Mouse (Mus musculus) kidney, postnatal 36 days (tissue): ENCODE results near the gene Proser3.

Source experiments
- DNase-seq, 2 experiments: peaks; one replicate each; pipeline ENCODE4 v3.0.0; 2021 to 2022; ENCODE audit warnings: mixed read lengths in 2 of 2

The Proser3 gene

DNA sequence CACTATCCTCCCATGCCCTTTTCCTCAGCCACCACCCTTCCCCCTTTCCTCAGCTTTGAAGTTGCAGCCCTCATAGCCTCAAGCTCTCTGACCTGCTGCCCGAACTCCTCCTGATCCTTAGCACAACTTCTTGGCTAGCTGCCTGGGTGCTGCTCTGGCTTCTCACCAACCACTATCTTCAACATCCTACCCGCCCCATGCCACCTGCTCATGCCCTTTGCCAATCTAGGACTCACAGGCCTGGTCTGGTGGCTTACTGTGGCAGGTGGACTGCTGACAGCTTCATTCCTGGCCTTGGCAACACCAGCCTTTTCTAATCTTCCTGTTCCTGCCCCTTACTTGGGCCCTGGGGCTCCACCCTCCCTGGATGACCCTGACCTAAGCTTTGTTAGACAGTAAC lies 20.9 kb upstream of the Proser3 start:
- DNase-seq: peak; percentile 81 to 87

DNA sequence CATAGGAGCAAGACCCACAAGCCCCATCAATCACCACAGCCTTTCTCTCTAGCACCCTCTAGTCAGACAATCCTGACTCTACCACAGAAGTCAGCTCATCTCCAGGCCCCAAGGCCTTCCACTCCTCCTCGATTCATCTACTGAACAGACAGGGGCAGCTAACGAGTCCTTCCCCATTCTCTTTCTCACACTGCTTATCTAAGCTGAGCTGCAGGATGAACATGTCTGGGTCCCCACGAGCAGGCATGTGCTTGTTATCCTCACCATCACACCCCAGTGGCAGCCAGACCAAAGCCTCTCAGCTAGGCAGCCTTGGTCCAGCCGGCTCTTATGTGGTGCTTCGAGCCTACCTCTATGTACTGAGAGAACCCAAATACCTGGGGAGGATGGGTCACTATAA lies 20.3 kb upstream of the Proser3 start:
- DNase-seq: no peak

DNA sequence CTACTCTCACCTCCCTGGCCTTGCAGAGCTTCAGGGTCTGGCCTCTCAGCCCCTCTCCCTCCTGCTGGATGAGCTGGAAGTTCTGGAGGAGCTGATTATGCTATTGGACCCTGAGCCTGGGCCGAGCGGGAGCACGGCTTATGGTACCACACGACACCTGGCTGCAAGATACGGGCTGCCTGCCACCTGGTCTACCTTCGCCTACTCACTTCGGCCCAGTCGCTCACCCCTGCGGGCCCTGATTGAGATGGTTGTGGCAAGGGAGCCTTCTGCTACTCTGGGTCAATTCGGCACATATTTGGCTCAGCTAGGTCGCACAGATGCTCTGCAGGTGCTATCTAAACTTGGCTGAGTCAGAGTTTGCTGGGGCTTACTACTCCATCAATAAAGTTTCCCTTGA lies 15.5 kb upstream of the Proser3 start:
- DNase-seq: no peak

DNA sequence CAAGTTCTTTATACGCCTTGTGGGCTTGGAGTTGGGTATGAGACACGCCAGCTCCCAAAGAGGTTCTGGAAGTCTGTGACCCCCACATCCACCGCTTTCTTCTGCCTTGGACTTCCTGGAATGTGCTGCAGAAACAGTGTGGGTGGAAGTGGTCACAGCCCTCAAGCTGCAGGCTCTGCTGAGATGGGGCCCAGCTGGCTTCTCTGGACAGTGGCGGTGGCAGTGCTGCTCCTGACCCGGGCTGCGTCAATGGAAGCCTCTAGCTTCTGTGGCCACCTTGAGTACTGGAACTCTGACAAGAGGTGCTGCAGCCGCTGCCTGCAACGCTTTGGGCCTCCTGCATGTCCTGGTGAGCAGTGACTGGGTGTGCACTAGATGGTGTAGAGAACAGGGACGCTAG lies 13.9 kb upstream of the Proser3 start:
- no peak for DNase-seq

DNA sequence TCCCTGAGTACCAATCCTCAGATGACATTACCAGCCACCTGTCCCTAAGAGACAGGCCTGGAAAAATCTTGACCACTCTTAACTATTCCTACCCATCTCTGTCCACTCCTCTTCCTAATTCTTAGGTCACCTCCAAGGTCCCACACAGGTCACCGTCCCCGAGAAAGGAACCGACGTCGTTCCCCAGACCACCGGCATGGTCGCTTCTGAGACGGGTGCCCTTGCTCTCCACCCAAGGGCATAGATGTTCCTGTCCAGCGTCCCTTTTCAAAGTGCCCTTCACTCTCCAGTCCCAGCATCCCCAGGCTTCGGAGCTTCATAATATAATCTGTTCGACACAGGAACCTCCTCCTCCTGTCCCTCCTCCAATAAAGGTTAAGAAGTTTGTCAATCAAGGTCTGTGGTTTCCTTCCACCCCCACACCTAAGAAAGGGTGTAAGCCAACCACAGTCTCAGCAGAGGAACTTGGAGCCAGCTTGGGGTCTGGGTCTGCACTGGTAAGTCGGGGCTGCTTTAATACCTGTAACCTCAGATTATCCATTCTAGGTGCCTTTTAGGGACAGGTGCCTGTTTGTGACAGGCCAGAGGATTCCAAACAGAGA lies 13.0 kb upstream of the Proser3 start, which contains the start of gene Igflr1:
Gene Igflr1 (plus strand): TSS at position 458 of the 602 bp plus-strand sequence.
- DNase-seq: no peak

DNA sequence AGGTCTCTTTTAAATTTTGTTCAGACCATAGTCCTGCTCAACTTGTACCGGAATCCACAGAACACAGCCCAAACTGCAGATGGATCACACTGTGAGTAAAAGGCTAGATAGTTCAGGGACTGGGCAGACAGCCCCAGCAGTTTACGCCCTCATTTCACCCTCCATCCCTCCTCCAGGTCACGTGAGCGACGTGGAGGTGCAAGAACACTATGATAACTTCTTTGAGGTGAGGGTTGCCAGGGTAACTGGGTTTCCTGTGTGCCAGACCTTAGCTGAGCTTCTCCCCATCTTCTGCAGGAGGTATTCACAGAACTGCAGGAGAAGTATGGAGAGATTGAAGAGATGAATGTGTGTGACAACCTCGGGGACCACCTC lies 11.8 kb upstream of the Proser3 start:
- no peak for DNase-seq

DNA sequence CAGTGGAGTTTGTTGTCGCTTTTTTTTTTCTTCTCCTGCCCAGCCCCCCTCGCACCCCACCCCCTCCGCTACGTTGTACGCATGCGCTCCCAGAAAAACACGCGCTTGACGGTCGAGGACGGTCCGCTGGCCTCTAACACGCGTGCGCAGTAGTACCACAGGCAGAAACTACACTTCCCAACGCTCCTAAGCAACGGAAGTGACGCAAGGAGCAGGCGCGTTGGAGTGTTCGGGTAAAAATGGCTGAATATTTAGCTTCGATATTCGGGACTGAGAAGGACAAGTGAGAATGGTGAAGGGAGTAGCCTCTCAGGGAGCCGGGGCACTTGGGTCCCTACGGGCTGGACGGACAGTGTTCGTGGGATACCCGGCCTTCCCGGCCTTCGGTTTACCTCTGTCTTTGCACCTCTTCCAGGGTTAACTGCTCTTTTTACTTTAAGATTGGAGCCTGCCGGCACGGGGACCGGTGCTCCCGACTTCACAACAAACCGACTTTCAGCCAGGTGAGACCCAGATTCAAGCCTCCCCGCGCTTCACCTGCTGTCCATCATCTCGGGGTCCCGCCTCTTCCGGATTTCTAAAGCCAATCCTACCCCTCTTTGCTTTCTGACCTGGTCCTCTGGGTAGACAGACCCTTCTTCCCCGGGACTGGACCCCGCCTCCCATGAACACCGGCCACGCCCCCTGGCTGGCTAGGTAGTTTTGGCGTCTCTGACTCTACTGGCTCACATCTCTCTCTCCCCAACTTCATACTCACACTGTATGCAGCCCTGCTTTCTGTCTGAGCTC lies 11.2 kb upstream of the Proser3 start, which contains the start of the genes U2af1l4, Gm49396 and Psenen:
Gene U2af1l4 (plus strand): TSS at position 185 of the 789 bp plus-strand sequence.
Gene Gm49396 (plus strand): TSS at position 228 of the 789 bp plus-strand sequence.
Gene Psenen (minus strand): TSS at position 511 of the 789 bp plus-strand sequence.
- peak; percentile 97 to 98 for DNase-seq

DNA sequence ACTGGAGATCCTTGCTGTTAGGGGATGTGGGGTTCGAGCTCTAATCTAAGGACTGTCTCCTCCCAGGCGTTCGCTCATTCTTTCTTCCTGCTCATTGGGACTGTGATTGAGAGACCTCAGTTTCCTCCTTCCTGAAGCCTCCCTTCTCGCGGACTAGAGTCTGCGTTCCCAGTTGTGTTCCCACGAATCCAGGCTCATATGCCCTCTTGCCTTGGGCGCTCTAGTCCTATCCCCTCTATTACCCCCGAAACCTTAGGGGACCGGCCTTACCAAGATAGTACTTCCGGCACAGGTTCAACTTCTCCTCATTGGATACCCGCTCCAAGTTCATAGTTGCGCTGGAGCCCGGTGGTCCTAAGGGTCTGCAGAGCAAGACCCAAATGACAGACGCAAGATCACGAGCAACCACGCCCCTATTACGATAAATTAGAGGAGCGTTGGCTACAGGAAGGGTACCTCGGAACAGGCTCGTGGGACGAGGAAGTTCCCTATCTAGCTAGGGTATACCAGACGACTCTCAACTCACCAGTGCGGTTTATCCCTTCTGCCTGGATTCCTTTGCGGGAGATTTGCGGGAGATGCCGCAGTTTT lies 10.5 kb upstream of the Proser3 start:
- peak in 1 of 2 experiments; percentile 19 for DNase-seq

DNA sequence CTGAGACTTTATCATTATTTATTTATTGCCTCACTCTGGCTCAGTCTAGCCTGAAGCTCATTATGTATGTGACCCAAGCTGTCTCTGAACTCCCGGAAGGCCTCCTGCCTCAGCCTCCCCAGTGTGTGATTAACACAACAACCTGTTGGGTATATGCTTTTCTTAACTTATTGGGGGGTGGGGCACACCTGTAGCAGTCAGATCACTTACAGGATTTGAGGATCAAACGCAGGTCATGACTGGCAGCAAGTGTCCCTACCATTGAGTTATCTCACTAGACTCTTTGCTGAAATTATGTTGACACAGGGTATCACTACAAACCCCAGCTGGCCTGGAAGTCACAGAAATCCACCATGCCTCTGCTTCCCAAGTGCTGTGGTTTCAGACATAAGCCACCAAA lies 8.2 kb upstream of the Proser3 start:
- no peak for DNase-seq

DNA sequence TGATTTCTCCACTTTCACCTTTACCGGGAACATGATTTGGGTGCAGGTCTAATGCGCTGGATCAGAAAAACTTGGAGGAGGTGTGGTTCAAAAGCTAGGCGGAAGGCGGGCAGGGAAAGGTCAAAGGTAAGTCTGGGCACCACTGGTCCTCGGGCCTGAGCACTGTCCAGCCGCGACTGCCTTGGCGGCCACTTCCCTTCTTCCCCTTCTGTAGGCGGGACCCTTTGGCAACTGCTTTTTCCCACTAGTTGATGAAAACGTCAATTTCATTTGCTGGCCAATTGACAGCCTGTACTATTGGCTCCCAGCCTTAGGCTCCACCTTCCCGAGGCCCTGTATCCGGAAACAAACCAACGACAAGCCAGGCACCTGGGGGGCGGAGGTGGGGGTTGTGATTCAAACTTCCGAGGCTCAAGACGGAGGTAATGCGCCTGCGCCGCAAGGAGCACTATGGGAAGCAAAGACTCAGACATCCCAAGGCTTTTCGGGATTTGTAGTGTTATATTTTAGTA lies 7.4 kb upstream of the Proser3 start, which contains the start of gene Lin37:
Gene Lin37 (minus strand): TSS at position 396 of the 512 bp plus-strand sequence.
- DNase-seq: peak; percentile 98 to 100

DNA sequence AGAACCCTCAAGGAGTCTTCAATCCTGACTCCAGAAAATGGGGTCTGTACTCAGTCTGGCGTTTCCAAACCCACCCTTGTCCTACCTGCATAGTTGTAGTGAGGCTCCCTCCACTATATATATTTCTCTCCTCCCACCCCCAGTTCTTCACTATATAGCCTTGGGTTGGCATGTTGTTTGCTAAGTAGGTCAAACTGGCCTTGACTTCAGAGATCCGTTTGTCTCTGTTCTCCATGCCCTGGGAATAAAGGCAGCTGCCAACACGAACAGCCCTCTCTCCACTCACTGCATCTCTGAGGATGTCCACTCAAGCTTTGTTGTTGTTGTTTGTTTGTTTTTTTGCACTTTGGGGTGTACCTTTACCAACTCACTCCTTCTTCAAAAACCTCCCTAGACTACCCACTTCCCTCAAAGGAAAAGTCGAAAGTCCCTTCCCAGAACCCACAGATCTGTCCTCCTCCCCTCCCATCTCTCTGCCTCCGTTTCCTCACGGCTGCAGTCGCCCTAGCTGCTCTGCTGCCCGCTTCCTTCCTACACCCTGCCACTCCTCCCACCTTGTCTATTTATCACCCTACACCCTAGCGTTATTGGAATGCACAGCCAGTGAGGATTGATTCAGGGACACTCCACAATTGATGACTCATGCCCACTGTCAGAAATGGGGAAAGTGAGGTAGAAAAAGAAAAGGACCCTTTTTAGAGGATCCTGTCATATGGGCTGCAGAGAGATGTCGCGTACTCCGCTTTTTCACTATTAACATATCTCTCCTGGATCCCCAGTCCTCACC lies 6.8 kb upstream of the Proser3 start:
- DNase-seq: no peak

DNA sequence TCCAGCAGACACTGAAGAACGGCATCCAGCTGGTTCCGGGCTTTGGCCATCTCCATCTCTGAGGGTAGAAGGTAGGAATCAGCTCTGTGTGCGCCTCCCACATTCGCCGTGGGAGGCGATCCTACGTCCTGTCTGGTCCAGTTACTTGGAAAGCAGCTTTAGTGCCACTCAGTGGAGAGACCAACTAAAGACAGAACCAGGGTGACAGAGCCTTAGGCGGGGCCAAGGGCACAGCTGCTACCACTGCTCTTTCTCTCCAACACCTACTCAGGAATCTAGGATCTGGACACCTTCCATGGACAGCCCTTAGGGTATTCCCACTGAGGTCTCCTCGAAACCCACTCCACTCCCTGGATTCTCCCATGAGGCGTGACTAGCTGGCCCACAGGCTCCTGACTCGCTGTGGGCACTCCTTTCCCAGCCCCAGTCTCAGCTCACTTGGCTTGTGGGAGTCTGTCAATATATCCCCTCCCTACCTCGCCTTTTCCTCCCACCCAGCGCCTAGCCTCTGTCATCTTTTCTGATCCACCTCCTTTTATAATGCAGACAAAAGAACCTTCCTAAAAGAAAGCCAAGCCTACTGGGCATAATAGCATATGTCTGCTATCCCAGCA lies 5.9 kb upstream of the Proser3 start:
- DNase-seq: no peak

DNA sequence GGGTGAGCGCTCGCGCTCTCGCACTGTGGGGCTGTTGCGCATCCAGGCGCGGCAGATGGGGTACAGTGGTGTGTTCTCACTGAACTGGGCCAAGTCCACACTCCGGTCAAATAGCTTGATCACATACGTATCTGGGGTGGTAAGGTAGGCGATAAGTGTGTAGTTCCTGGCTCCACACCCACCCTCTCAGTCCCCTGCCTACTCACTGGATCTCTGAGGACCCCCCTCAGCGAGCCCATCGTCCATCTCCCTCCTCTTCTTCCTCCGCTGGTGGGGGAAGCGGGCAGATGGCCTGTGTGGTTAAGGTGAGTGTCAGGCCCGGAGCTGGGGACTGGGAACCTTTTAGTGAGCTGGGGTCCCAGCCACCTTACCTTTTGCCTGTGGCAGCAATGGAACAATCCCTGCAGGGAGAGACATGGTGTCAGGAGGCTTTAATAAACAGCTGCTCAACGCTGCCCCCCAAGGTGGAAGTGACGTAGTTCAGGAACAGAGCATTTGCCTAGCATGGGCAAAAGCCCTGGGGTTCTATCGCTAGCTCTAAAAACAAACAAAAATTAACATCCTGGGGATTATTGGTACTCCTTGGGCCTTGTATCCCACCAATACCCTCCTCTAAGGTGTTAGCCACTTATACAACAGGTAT lies 4.9 kb upstream of the Proser3 start:
- peak in 1 of 2 experiments; percentile 54 for DNase-seq

DNA sequence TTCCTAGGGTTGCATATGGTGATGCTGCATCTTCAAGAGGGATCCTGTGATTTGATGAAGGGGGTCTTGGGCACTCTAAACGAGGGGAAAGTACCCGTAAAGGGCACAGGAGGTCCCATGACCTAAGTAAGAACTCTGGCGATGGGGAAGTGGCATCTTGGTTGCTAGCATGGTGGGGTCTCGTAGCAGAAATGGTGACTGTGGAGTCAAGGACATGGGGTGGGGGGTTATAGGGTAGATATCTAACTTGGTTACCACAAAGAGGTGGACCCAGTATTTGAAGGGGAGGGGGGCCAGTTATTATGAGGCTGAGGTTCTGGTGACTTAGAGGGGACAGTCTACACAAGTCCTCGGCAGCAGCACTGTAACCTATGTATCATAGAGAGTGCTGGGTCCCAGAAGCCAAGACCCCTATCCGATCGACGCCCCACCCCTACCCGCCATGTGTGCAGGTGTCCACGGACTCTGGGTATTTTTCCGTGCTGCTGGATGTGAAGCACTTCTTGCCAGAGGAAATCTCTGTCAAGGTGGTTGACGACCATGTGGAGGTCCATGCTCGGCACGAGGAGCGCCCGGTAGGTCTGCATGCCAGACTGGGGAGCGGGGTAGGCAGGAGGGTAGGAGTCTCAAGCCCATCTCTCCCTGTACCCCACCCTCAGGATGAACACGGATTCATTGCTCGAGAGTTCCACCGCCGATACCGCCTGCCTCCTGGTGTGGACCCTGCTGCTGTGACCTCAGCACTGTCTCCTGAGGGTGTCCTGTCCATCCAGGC lies 1.9 kb upstream of the Proser3 start:
- DNase-seq: no peak

DNA sequence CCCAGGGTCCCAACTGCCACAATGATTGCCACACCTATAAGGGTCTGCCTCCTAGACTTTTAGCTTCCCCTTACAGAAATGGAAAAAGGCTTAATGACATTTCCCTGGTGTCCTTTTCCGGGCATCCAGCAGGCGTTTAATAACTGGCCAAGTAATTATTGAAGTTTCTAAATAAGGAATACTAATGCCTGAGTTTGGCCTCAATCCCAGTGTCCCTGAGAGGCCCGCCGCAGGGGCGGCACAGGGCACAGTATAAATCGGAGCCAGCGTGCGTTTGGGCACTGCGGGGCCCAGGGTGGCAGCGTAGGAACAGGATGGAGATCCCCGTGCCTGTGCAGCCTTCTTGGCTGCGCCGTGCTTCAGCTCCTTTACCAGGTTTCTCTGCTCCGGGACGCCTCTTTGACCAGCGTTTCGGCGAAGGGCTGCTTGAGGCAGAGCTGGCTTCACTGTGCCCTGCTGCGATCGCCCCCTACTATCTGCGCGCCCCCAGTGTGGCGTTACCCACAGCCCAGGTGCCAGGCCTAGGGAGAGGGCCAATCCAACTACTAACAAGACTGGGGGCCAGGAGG lies 1.0 kb upstream of the Proser3 start:
- peak; percentile 51 to 58 for DNase-seq

DNA sequence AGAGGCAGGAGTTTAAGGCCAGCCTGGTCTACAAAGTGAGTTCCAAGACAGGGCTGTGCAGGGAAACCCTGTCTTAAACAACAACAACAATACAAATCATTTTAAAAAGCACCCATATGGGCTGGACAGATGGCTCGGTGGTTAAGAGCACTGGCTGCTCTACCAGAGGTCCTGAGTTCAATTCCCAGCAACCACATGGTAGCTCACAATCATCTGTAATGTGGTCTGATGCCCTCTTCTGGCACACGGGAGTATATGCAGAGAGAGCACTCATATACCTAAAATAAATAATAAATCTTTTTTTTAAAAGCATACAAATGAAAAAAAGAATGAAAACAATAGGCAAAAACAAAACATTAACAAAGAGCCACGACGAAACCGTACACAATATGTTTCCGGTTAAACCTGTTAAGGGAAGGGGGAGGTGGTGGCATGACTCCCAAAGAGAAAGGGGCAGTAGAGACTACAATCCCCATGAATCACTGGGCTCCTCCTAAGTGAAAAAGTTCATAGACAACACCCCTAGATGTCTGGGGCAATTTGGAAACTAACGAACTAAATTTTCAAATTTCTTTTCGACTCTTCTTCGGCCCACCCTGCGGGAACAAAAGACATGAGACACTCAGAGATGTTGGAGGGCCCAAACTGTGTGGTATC lies 526 bp downstream of the Proser3 start:
- DNase-seq: peak in 1 of 2 experiments; percentile 67

DNA sequence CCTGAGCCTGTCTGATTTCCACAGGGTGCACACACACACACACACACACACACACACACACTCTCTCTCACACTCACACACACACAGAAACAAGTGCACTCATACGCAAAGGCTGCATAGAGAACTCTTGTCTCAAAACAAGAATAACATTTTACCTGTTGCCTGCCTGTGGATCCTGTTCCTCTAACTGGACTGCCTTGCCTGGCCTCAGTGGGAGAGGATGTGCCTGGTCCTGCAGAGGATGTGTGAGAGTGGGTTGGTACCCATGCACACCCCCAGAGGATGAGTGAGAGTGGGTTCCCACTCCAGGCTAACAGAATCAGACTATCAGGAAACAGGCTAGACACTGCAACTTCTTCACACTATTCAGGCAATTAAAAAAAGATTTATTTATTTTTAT lies 1.5 kb downstream of the Proser3 start:
- no peak for DNase-seq

DNA sequence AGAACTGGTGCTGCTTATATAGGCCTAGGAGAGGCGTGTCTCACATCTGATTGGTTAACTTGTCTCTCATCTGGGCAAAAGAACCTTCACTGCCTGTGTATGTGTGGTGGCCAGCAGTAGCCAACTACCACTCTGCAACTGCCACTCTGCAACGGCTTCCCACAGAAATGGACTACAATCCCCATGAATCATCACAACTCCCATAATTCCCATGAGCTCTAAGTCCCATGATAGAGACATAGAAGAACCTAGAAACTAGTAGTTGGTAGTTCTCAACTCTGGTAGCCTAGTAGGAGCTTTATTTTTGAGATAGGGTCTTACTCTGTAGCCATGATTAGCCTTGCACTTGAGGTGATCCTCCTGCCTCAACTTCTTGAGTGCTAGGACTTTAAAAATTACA lies 2.2 kb downstream of the Proser3 start:
- DNase-seq: no peak

DNA sequence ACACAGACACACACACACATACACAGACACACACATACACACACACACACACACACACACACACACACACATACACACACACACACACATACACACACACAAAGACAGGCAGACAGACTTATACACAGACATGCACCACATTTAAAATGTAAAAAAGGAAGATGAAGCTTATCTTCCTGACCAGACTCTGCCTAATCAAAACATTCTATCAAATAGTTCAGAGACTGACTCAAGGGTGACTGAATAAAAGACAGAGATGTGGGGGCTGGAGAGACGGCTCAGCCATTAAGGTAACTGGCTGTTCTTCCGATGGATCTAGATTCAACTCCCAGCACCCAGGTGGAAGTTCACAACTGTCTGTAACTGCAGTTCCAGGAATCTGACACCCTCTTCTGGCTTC lies 7.8 kb downstream of the Proser3 start:
- DNase-seq: no peak

DNA sequence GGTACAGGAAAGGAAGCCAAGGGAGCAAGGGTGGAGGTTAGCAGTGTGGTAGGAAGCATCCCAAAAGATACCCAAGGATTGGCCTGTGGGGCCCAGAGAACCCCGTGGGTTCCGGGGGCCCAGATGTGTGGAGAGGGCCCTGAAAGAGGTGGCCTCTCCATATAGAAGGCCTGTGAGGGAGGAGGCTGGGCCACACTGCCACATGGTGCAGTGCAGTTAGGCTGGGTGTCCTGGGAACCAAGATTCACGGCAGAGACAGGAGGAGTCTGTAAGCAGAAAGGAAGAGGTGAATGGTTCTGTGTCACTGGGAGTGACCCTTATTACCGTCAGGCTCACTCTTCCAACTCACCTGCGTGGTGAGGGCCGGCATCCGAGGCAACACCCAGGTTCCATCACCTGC lies 11.5 kb downstream of the Proser3 start:
- DNase-seq: no peak
